Mouse (Mus musculus) kidney, postnatal 0 days (tissue): ENCODE results near the gene Nat9. TPM values are rescaled to one million over a fixed set of nuclear protein-coding genes. Genes with fewer than 3 reads are reported as not detected.

ENCODE experiments used
- ATAC-seq: fragments of 200-750 bp; cut with Nextera tagmentation; replicated peaks from 2 replicates; pipeline ENCODE4 v1.8.0; 2017; ENCODE audit warnings: low read depth, moderate number of reproducible peaks, moderate TSS enrichment, moderate library complexity; ENCODE audit not compliant: low FRiP score
- DNase-seq: peaks from one replicate; pipeline ENCODE4 v3.0.0-alpha.2; 2016; ENCODE audit warnings: low spot score
- H3K27ac ChIP-seq: fragments of 300-500 bp; sonication (generic); 2 replicates; pipeline ENCODE4 v1.5.1; 2014; ENCODE audit warnings: mild to moderate bottlenecking
- H3K27me3 ChIP-seq: fragments of 300-500 bp; sonication (generic); 2 replicates; pipeline ENCODE4 v1.6.1; 2014; ENCODE audit warnings: low read length, mixed read lengths; ENCODE audit not compliant: insufficient read depth
- H3K36me3 ChIP-seq: fragments of 300-500 bp; sonication (generic); 2 replicates; pipeline ENCODE4 v1.6.1; 2014; ENCODE audit warnings: low read length, mixed read lengths; ENCODE audit not compliant: insufficient read depth
- H3K4me1 ChIP-seq: fragments of 300-500 bp; sonication (generic); replicated peaks from 2 replicates; pipeline ENCODE4 v1.6.1; 2014; ENCODE audit warnings: antibody characterized with exemption, low read length, mixed read lengths; ENCODE audit not compliant: insufficient read depth
- H3K4me2 ChIP-seq: fragments of 300-500 bp; sonication (generic); 2 replicates; pipeline ENCODE4 v1.6.1; 2014; ENCODE audit warnings: mild to moderate bottlenecking, low read length, moderate library complexity, mixed read lengths
- H3K4me3 ChIP-seq: fragments of 300-500 bp; sonication (generic); replicated peaks from 2 replicates; pipeline ENCODE4 v1.5.1; 2014; ENCODE audit warnings: low read depth, low read length
- H3K9ac ChIP-seq: fragments of 300-500 bp; sonication (generic); 2 replicates; pipeline ENCODE4 v1.6.1; 2014; ENCODE audit warnings: low read depth, low read length
- H3K9me3 ChIP-seq: fragments of 300-500 bp; sonication (generic); replicated peaks from 2 replicates; pipeline ENCODE4 v1.6.1; 2016; ENCODE audit warnings: low read length, inconsistent platforms, mixed read lengths
- CTCF ChIP-seq: IDR thresholded peaks from 2 replicates; pipeline ENCODE4 v1.5.1; 2016; ENCODE audit warnings: antibody characterized with exemption, low read depth, mild to moderate bottlenecking, moderate library complexity
- WGBS: fragments of 180-500 bp; shearing (Covaris S2); extraction: QIAGEN DNeasy Blood & Tissue Kit; methylation state at CpG from one replicate; pipeline ENCODE4 v1.1.7; 2014; 5-methylcytosine and 5-hydroxymethylcytosine counted together
- polyA plus RNA-seq: library from polyadenylated mRNA; unstranded; fragments of >200 nt; fragmentation: Nextera tagmentation; extraction: Ambion mirVana; gene quantifications from 2 replicates; pipeline ENCODE4 v1.2.1, GENCODE M21; 2015

The Nat9 gene
- polyA plus RNA-seq, 1 experiment from 2014 or later = 26.8 TPM

DNA sequence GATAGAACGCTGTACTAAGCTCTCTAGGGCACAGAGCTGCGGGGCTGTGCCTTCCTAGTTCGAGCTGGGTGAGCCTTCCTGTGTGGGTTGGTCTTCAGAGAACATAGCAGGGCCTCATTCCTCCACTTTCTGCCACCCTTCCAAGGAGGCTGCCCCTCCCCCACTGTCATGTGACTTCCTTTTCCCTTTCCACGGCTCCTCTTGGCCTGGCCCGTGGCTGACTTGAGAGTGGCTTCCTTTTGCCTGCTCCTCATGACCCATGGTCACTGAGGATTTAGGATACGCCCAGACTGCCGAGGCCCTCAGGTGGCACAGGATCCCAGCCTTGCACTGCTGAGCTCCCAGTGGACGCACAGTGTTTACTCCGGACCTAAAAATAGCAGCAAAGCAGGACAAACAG, 4.5 kb upstream of the Nat9 start:
- WGBS = 52% methylated on average over 9 of the region's 9 CpGs
- Histone ChIP-seq H3K4me1 (peaks cover 7% of the 10 kb centered on the region; the same call in 1 of the 2 replicates), H3K27ac (peak overlapping the region; percentile 8; the same call in 1 of the 2 replicates), H3K9ac (no peak overlapping the region), H3K9me3 (no peaks in the 10 kb centered on the region), H3K27me3 (no peaks in the 10 kb centered on the region), H3K4me2 (no peak overlapping the region), H3K36me3 (0 out of 2 replicates have a peak, but pooled peaks cover under 1% of the 10 kb centered on the region), H3K4me3 (no peak overlapping the region)
- DNase-seq (peak; percentile 55), ATAC-seq (no peak)
- no peak for TF ChIP-seq CTCF

DNA sequence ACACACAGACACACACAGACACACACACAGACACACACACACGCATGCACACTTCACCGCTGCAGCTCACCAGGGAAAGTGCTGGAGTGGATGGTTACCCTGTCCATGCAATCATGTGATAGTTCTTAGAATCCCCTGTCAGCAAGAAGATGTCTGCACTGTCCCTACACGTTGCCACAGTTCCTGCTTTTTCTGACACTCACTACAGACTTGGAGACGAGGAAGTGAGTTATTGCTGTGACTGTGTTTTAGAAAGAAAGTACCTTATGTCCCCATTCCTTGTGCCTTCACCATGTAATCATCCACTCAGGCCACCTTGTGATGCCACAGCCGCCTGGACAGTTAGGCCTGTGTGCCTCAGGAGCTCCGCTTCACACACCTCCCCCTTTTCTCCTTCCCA, 1.6 kb upstream of the Nat9 start:
- no peak overlapping the region for H3K4me3 ChIP-seq
- H3K4me2 ChIP-seq = no peak overlapping the region
- no peaks in the 10 kb centered on the region for H3K36me3 ChIP-seq
- no peaks in the 10 kb centered on the region for H3K9me3 ChIP-seq
- H3K27ac ChIP-seq = no peak overlapping the region
- no peak for ATAC-seq
- 92% methylated on average over 6 of the region's 6 CpGs for WGBS
- H3K4me1 ChIP-seq = peaks cover 13% of the 10 kb centered on the region
- no peak for TF ChIP-seq CTCF
- H3K9ac ChIP-seq = no peak overlapping the region
- DNase-seq = no peak
- H3K27me3 ChIP-seq = no peaks in the 10 kb centered on the region

DNA sequence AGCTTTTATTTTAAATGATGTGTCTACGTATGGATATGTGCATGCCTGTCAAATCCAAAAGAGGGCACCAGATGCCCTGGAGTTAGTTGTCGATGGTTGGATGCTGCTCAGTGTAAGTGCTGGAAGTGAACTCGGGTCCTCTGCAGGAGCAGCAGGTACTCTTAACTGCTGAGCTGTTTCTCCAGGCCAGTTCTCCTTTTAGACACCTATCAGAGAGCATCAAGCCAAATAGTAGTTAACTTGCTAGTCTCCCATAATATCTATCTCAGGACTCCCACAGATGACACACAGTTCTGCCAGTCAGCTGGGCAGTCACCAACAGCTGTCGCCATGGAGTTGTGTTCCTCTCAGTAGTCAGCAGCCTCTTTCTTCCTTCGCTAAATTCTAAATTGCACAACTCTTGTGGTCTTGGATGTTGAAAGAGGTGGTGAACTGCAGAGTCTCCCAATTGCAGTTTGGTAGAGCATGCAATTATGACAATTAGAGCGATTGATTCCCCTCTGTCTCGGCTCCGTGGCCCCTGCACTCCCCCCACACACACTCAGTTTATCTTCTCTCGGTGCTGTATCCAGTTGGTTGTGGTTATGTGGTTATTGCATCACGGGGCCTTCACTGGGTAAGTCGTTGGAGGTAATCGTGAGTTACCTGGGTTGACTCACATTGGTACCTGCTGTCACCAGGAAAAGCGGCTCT, 1.0 kb upstream of the Nat9 start:
- H3K27ac ChIP-seq = no peak overlapping the region
- WGBS = 87% methylated on average over 13 of the region's 13 CpGs
- peaks cover 13% of the 10 kb centered on the region for H3K4me1 ChIP-seq
- H3K4me2 ChIP-seq = no peak overlapping the region
- no peak for ATAC-seq
- H3K9ac ChIP-seq = no peak overlapping the region
- DNase-seq = no peak
- TF ChIP-seq CTCF = no peak
- no peak overlapping the region for H3K4me3 ChIP-seq
- H3K27me3 ChIP-seq = no peaks in the 10 kb centered on the region
- H3K36me3 ChIP-seq = no peaks in the 10 kb centered on the region
- H3K9me3 ChIP-seq = no peaks in the 10 kb centered on the region

DNA sequence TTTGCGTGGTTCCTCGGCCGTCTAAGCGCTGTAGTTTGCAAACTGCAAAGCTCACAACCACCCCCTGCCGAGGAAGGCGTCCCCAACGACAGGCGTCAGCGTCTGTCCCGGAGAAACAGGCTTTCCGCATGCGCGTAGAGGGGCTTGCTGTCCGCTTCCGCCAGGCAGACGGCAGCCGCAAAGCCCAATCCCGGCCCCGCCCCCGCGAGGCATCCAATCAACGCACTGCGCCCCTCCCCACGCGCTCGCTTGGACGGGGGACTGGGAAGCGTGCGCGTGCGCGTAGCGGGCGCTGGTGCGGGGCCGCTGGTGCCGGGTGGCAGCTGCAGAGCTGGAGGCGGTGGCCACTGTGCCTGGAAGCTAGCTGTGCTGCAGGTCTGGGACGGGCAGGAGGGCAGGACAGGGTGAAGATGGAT, 427 bp downstream of the Nat9 start, which contains the start of gene Tmem104:
Gene Tmem104, plus strand, starts transcription at position 264 of the 416 bp plus-strand sequence.
- Histone ChIP-seq H3K9ac (peak within 1 kb of the TSS; percentile 78), H3K27ac (peak within 1 kb of the TSS; percentile 81)
- ATAC-seq = peak; percentile 89

DNA sequence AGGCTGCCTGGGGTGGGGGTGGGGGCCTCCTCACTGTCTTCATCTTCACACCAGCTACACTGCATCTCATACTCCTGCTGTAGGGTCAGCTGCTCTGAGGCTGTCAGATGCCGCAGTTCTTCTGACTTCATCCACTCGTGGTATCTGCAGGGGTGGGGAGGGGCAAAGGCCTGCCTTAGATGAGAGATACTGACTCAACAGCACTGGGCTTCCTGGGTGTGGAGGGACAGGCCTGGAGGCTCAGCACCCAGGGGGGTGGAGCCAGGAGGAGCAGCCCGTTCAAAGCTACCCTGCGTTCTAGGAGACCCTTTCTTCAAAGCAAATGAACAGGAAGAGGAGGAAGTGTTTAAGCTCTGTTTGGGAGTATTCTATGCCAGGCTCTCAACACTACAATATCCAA, 2.7 kb downstream of the Nat9 start:
- TF ChIP-seq CTCF = no peak
- no peak overlapping the region for H3K4me3 ChIP-seq
- H3K27me3 ChIP-seq = no peaks in the 10 kb centered on the region
- 40% methylated on average over 4 of the region's 4 CpGs for WGBS
- peaks cover 7% of the 10 kb centered on the region; the same call in 1 of the 2 replicates for H3K36me3 ChIP-seq
- no peak for ATAC-seq
- no peak for DNase-seq
- no peaks in the 10 kb centered on the region for H3K9me3 ChIP-seq
- H3K4me1 ChIP-seq = peaks cover 10% of the 10 kb centered on the region
- no peak overlapping the region for H3K27ac ChIP-seq
- no peak overlapping the region for H3K9ac ChIP-seq
- no peak overlapping the region for H3K4me2 ChIP-seq

More for the DNA sequence above, 427 bp downstream of the Nat9 start, which contains the start of gene Tmem104:
- Histone ChIP-seq H3K4me3 (peak within 1 kb of the TSS; percentile 58), H3K36me3 (no peaks in the 10 kb centered on the region), H3K27me3 (no peaks in the 10 kb centered on the region), H3K4me1 (peaks cover 12% of the 10 kb centered on the region), H3K9me3 (no peaks in the 10 kb centered on the region), H3K4me2 (peak within 1 kb of the TSS; percentile 95)
- DNase-seq = peak; percentile 99
- WGBS = under 1% methylated on average over 39 of the region's 39 CpGs
- TF ChIP-seq CTCF = peak; percentile 36; the same call in 1 of the 2 replicates

DNA sequence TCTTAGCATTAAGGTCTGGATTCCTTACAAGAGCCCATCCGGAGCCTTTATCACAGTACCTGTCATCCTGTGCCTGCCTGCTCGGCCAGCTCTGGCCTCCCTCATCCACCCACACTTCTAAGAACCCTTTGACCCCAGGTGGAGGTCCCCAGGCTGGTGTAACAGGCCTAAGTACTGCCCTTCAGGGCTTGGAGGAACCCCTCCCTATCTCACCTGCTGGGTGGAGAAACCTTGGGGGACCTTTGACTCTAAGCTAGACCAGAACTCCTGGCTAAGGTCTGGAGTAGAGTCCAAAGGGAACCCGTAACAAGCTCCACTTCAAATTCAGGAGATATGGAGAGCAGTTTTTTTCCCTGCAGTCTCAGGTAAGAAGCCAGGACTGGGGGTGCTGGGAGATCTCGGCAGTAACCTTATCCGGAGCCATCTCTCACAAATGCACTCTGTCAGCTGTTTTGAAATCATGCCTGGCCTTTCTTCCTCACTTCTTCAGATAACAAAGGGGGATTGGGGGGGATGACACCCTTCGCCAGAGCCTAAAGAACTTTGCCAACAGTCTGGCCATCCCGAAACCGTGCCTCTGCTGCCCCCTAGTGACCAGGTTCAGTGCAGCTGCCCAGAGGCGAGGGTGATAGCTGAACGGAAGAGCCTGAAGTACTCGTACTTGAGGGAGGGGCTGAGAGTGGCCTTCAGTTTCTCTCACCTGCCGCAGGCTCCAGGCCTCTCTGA, 5.6 kb downstream of the Nat9 start:
- H3K4me1 ChIP-seq = peaks cover 15% of the 10 kb centered on the region
- peaks cover 7% of the 10 kb centered on the region; the same call in 1 of the 2 replicates for H3K36me3 ChIP-seq
- H3K27ac ChIP-seq = no peak overlapping the region
- H3K27me3 ChIP-seq = no peaks in the 10 kb centered on the region
- H3K4me2 ChIP-seq = no peak overlapping the region
- peak; percentile 89 for DNase-seq
- 0 out of 2 replicates have a peak, but pooled peaks have one; percentile 5 for ATAC-seq
- WGBS = 19% methylated on average over 12 of the region's 12 CpGs
- TF ChIP-seq CTCF = peak; percentile 97
- H3K9me3 ChIP-seq = no peaks in the 10 kb centered on the region
- H3K9ac ChIP-seq = no peak overlapping the region
- H3K4me3 ChIP-seq = no peak overlapping the region
